Mouse (Mus musculus): ENCODE measurements around the gene Tbcd.

Gene Tbcd

DNA sequence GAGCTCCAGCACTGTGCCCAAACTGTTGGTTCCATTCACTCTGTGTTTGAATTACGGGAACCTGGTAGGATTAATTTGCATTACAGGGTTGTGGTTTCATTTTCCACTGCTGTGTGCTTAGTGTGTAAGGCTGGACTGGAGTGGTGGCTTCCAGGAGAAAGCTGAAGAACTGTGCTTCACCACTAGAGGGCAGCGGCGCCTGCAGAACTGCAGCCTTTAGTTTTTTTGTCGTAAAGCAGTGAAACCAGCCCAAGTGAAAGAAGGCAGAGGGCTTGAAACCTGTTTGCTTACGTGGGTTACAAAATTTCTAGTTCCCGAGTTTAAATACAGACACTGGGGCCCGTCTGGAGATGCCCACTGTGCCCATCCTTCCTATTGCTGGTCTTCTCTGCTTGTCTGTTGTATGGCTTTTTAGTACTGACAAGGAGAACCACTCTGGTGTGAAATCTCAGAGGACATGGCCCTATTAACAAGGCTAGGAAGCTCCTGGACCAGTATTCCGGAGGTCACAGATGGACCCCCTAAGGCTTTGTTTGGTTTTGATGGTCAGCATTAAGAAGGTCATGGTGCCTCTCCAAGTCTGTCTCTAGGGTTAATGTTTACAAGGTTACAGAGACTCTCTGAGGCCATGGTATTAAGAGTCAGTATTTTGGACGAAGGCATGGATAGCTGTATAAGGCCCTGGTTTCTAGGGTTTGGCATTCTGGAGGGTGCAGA lies 24.1 kb downstream of the Tbcd start:
- DNase-seq (ENCODE audit: low spot score), result peak; percentile 29

- no peak for DNase-seq (ENCODE audit: low spot score)
Measured at GRCm38 (mm10) chr11:121479476-121480203, 27.9 kb downstream of the Tbcd start.

- no peak for DNase-seq (ENCODE audit: low spot score)
Measured at GRCm38 (mm10) chr11:121481129-121481528, 29.4 kb downstream of the Tbcd start.

DNA sequence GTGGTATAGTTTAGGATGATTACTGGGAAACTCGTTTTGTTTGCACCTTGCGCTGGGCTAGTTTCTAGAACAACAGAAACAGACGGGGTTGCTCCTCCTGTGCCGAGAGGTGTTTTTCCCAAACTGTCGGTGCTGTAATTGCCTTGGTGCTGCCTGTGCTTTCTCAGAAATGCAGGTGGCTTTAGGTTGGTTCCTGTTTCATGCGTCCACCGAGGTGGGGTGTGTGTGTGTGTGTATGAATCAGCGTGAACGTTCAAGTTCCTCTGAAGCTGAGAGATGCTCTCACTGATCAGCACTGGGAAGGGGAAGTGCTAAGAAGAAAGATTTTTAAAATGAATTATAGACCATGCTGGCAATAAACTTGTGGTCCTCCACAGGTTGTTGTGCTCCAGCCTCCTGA lies 34.1 kb downstream of the Tbcd start:
- no peak for DNase-seq (ENCODE audit: low spot score)

- no peak for DNase-seq (ENCODE audit: low spot score)
Measured at GRCm38 (mm10) chr11:121490651-121491050, 38.9 kb downstream of the Tbcd start.

DNA sequence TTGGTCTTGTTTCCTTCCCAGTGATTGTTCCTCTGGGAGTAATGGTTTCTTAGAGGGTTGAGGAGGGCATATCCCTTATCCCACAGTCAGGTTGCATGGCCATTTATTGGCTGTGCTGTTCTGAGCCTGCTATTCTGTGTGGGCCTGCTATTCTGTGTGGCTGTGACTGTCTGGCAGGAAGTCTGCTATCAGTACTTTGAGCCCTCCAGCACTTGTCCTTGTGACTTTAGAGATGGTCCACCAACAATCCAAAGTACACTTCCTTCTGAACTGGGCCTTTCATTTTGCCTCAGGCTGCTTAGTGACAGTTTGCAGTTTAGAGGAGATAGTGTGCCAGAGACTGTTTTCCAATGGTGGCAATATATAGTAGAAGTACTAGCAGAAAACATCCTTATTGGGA lies 48.8 kb downstream of the Tbcd start:
- DNase-seq (ENCODE audit: low spot score), result no peak

- DNase-seq (ENCODE audit: low spot score), result no peak
Measured at GRCm38 (mm10) chr11:121501525-121501924, 49.8 kb downstream of the Tbcd start.

- no peak for DNase-seq (ENCODE audit: low spot score)
Measured at GRCm38 (mm10) chr11:121502000-121502860, 50.5 kb downstream of the Tbcd start.

GRCm38 (mm10) chr11:121508478-121508877 lies 56.7 kb downstream of the Tbcd start:
- DNase-seq (ENCODE audit: low spot score), result no peak

DNA sequence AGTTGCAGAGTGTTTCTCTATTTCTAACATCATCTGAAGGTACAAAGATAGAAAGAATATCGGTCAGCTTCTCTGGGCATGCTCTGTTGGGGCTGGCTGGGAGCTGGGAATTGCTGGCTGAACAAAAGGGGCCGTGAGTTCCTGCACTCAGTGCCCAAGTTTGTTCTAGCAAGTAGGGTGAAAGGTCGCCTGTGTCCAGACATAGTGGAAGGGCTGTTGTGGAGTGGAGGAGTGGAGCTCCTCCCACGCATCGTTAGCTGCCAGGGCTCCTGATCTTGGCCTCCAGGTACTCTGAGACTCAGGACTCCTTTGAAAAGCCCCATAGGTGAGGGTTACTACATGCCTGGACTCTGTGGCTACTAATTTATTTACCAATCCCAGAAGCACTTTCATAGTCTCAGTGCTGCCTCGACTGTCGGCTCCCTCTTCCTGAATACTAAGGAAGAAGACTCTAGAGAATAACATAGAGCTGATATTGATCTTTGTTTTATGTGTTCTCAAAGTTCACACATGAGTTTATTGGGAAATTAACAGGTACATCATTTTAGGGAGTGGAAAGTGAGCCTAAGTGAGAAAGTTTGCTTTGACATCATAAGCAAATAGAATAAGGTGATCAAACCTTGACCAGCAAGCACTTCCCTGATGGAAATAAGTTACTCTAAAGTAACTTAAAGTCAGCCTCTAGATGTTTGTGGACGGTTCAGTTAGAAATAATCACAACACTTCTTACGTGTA lies 58.9 kb downstream of the Tbcd start:
- DNase-seq (ENCODE audit: low spot score), result no peak

DNA sequence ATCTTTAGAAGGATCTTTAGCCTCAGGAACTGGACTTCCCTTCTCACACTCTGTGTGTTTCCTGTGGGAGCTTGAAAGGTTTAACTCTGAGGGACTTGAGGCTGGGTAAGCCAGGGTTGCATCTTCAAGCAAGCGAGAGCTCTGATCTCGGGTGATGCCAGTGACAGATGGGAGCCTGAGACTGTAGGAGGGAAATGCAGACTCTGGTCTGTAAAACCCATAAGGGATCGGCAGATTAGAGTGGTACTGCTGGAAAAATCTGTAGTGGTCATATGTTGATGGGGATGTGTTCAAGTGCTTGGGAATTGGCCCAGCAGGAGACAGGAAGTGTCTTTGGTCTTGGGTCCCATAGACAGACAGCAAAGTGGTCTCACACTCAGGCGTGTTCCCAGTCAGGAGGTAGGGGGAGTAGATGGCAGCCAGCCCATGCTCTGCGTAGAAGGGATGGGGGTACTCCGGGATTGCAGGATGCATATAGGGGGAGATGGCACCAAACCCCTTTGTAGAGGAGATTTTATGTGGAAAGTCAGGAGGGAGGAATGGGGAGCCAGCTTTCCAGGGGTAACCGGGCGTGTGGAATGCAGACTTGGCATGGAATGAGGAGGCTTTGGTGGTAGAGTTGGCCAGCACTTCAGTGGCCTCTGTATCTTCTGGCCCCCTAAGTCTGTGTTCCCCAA lies 61.3 kb downstream of the Tbcd start:
- DNase-seq (ENCODE audit: low spot score), result no peak

- DNase-seq (ENCODE audit: low spot score), result no peak
Measured at GRCm38 (mm10) chr11:121515996-121516395, 64.2 kb downstream of the Tbcd start.

DNA sequence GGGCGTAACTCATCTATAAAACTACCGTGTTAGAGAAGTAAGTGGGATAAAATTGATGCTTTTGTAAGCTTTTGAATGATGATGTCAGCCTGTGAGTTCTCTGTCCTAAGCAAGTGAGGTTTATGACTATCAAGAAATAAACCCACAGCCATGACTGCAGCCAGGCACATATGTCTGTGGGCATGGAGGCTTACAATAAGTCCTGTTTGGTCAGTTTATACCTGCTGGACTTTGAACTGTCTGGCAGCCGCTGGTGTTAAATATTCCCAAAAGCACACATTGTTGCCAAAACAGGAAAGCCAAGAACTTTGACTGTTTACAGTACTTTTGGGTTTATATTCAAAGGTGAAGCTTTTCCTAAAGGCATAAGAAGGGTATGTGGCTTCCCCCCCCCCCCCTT lies 65.2 kb downstream of the Tbcd start:
- DNase-seq (ENCODE audit: low spot score), result no peak

DNA sequence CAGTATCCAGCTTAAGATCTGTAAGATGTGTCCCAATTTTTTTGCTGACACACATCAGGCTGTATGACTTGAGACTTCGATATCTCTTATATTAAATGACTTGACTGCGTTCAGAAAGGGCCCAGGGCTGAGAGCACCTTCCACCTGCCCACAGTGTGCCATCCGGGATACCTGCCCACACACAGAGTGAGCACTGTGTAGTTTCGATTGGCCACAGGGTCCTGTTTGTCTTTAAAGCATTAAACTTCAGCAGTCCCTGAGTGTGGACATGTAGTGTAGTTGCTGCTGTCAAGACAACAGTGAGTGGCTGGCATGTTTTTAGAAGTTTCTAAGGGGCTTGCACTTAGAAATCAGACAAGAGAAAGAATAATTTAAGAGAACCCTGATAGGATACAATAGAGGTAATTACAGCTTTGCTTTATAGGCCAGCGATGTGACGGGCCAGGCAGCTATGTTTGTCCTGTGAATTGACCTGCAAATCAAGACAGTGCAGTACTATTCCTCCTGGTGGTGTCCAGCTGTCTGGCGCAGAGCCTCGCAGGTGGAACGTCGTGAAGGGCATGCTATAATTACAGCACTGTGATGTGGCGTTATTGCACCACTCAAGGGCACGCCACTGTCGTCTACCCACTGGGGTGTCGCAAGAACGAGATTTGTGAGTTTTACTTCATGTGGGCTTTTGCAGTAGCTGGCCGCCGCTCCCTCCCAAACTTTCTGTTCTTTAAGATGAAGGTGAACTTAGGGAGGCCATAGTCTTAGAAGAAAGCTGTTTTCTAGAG lies 66.1 kb downstream of the Tbcd start:
- no peak for DNase-seq (ENCODE audit: low spot score)

DNA sequence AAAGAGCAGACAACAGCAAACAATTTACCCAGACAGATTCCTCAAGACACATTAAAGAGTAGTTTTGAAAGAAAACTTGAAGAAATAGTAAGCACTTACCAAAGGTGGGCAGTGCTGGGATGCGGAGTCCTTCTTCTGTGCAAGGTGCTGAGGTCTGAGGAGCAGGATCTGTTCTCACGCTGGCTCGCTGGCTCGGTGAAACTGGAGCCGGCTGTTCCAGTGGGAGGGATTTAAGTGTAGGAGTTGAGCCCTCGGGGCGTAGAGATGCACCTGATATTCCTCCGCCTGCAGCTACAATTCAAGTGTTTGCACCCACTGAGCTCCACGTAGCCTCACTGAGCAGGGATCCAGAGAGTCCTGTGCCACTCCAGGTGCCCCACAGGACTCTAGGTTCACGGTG lies 67.4 kb downstream of the Tbcd start, which contains the start of gene Zfp750:
TSS of gene Zfp750 (minus strand) at position 203 of the 400 bp plus-strand sequence.
- DNase-seq (ENCODE audit: low spot score), result no peak

DNA sequence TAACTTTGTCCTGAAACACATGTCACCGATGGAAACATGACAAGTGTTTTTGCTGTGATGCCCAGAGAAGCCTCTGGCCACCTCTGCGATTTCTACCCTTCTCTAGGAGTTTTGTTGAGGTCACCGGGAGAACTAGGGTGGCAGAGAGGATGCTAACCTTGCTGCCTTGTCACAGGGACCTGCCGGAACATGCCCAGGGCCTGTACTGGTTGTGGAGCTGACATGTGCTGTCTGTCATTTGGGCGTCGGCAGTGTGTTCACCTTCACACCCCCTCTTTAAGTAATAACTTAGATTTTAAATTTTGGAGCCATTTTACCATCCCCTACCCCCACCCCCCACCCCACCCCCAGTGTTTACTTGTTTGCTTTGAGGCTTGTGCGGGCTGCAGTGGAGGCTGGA lies 68.0 kb downstream of the Tbcd start:
- no peak for DNase-seq (ENCODE audit: low spot score)

- DNase-seq (ENCODE audit: low spot score), result no peak
Measured at GRCm38 (mm10) chr11:121520761-121521160, 69.0 kb downstream of the Tbcd start.

GRCm38 (mm10) chr11:121522156-121522762 lies 70.5 kb downstream of the Tbcd start:
- DNase-seq (ENCODE audit: low spot score), result no peak

DNA sequence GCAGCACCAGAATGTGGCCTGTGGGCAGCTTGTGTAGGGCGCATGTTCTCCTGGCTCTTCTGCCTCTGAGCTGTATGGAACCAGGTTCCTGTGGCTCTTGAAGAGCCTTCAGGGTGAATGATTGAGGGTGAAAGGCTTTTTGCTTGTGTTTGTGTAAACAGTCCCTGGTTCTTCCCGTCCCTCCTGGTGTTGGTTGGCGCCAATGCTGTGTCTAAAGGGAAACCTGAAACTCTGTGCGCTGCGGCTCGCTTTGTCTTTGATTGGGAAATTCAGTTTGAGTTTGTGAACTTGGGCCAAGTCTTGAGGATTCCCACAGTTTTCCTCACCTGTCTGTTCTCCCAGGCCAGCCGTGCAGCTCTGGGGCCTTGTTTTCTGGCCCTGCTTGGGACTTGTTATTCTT lies 72.4 kb downstream of the Tbcd start:
- DNase-seq (ENCODE audit: low spot score), result no peak

DNA sequence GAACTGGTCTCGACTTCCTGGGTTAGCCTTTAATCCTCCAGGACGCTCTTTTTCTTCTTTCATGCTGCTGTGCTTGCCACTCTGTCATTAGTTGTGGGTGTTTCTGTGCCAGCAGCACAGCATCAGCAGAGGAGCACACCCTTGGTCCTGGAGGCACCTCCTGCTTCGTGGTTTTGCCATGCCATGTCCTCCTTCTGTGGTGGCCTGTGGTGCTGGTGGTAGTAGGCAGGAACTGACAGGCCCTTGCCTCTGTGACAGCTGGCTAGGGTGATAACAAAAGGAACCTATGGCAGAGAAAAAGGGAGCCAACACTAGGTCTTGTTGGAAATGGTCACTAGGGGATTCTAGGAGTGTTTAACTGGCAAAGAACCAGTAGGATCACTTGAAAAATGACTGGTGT lies 78.0 kb downstream of the Tbcd start:
- no peak for DNase-seq (ENCODE audit: low spot score)
